Mouse (Mus musculus): ENCODE measurements at regions not wholly inside any gene's neighbourhood (a gene's known extent, or its start where the extent isn't known, plus 50 kb on each side); places are given as distances from the start of the nearest gene placed in this dataset.
A peak's percentile ranks its signal among the peaks of the same experiment; 100 is the strongest.

GRCm38 (mm10) chr10:30980279-30980968 is 137.8 kb upstream of the Hey2 start:
- no peak overlapping the region for H3K9ac ChIP-seq (ENCODE audit: low read length)

GRCm38 (mm10) chr10:30979766-30980165 is 137.2 kb upstream of the Hey2 start:
- DNase-seq (ENCODE audit: low spot score), result no peak
- peak overlapping the region; percentile 42 for H3K4me2 ChIP-seq (ENCODE audit: low read depth, low read length, severe bottlenecking)
- 0 out of 2 replicates have a peak overlapping the region, but pooled peaks have one; percentile 7 for H3K4me3 ChIP-seq (ENCODE audit: low read depth, low read length)

More at GRCm38 (mm10) chr10:30980279-30980968, 137.8 kb upstream of the Hey2 start:
- peak overlapping the region; percentile 26 for H3K27ac ChIP-seq (ENCODE audit: low read depth, low read length)
- ATAC-seq (replicated peaks; ENCODE audit: low FRiP score), result peak; percentile 85
- no peaks in the 10 kb centered on the region for H3K9me3 ChIP-seq (ENCODE audit: control insufficient read depth, low read length)
- peak; percentile 66 for DNase-seq (ENCODE audit: low spot score)
- H3K4me2 ChIP-seq (ENCODE audit: low read depth, low read length, severe bottlenecking), result peak overlapping the region; percentile 42
- under 1% methylated on average over 8 of the region's 8 CpGs for WGBS
- no peaks in the 10 kb centered on the region for H3K27me3 ChIP-seq (ENCODE audit: control insufficient read depth, insufficient read depth, low read length)
- peaks cover 3% of the 10 kb centered on the region; the same call in 1 of the 2 replicates for H3K4me1 ChIP-seq (replicated peaks; ENCODE audit: control insufficient read depth, insufficient read depth, low read length)
- no peaks in the 10 kb centered on the region for H3K36me3 ChIP-seq (ENCODE audit: control insufficient read depth, insufficient read depth, low read length)
- peak overlapping the region; percentile 17; the same call in 1 of the 2 replicates for H3K4me3 ChIP-seq (ENCODE audit: low read depth, low read length)

GRCm38 (mm10) chr10:30966176-30966575 is 123.6 kb upstream of the Hey2 start:
- Histone ChIP-seq H3K36me3 (ENCODE audit: control insufficient read depth, insufficient read depth, low read length) (no peaks in the 10 kb centered on the region), H3K9me3 (ENCODE audit: control insufficient read depth, low read length) (no peaks in the 10 kb centered on the region), H3K4me2 (ENCODE audit: low read depth, low read length, severe bottlenecking) (no peak overlapping the region), H3K27ac (ENCODE audit: low read depth, low read length) (no peak overlapping the region), H3K27me3 (ENCODE audit: control insufficient read depth, insufficient read depth, low read length) (no peaks in the 10 kb centered on the region), H3K4me1 (replicated peaks; ENCODE audit: control insufficient read depth, insufficient read depth, low read length) (no peaks in the 10 kb centered on the region), H3K4me3 (ENCODE audit: low read depth, low read length) (no peak overlapping the region), H3K9ac (ENCODE audit: low read length) (no peak overlapping the region)
- DNase-seq (ENCODE audit: low spot score) (no peak), ATAC-seq (replicated peaks; ENCODE audit: low FRiP score) (no peak)
- 95% methylated on average over 1 of the region's 1 CpGs for WGBS

More at GRCm38 (mm10) chr10:30979766-30980165, 137.2 kb upstream of the Hey2 start:
- Histone ChIP-seq H3K4me1 (replicated peaks; ENCODE audit: control insufficient read depth, insufficient read depth, low read length) (peaks cover 3% of the 10 kb centered on the region; the same call in 1 of the 2 replicates), H3K27ac (ENCODE audit: low read depth, low read length) (peak overlapping the region; percentile 26), H3K27me3 (ENCODE audit: control insufficient read depth, insufficient read depth, low read length) (no peaks in the 10 kb centered on the region), H3K36me3 (ENCODE audit: control insufficient read depth, insufficient read depth, low read length) (no peaks in the 10 kb centered on the region), H3K9ac (ENCODE audit: low read length) (no peak overlapping the region), H3K9me3 (ENCODE audit: control insufficient read depth, low read length) (no peaks in the 10 kb centered on the region)
- peak; percentile 61 for ATAC-seq (replicated peaks; ENCODE audit: low FRiP score)
- WGBS, result 5% methylated on average over 3 of the region's 3 CpGs

GRCm38 (mm10) chr10:30953825-30954224 is 111.2 kb upstream of the Hey2 start:
- Histone ChIP-seq H3K4me2 (ENCODE audit: low read depth, low read length, severe bottlenecking) (no peak overlapping the region), H3K27ac (ENCODE audit: low read depth, low read length) (no peak overlapping the region), H3K27me3 (ENCODE audit: control insufficient read depth, insufficient read depth, low read length) (no peaks in the 10 kb centered on the region), H3K4me3 (ENCODE audit: low read depth, low read length) (no peak overlapping the region), H3K9ac (ENCODE audit: low read length) (no peak overlapping the region), H3K4me1 (replicated peaks; ENCODE audit: control insufficient read depth, insufficient read depth, low read length) (no peaks in the 10 kb centered on the region), H3K9me3 (ENCODE audit: control insufficient read depth, low read length) (no peaks in the 10 kb centered on the region), H3K36me3 (ENCODE audit: control insufficient read depth, insufficient read depth, low read length) (no peaks in the 10 kb centered on the region)
- 87% methylated on average over 3 of the region's 3 CpGs for WGBS
- ATAC-seq (replicated peaks; ENCODE audit: low FRiP score) (no peak), DNase-seq (ENCODE audit: low spot score) (no peak)

GRCm38 (mm10) chr10:30952410-30952809 is 109.8 kb upstream of the Hey2 start:
- Histone ChIP-seq H3K9ac (ENCODE audit: low read length) (no peak overlapping the region), H3K4me3 (ENCODE audit: low read depth, low read length) (no peak overlapping the region), H3K27ac (ENCODE audit: low read depth, low read length) (no peak overlapping the region), H3K9me3 (ENCODE audit: control insufficient read depth, low read length) (no peaks in the 10 kb centered on the region), H3K36me3 (ENCODE audit: control insufficient read depth, insufficient read depth, low read length) (no peaks in the 10 kb centered on the region), H3K27me3 (ENCODE audit: control insufficient read depth, insufficient read depth, low read length) (no peaks in the 10 kb centered on the region), H3K4me2 (ENCODE audit: low read depth, low read length, severe bottlenecking) (no peak overlapping the region), H3K4me1 (replicated peaks; ENCODE audit: control insufficient read depth, insufficient read depth, low read length) (no peaks in the 10 kb centered on the region)
- ATAC-seq (replicated peaks; ENCODE audit: low FRiP score) (no peak), DNase-seq (ENCODE audit: low spot score) (no peak)
- WGBS, result 67% methylated on average over 2 of the region's 2 CpGs

GRCm38 (mm10) chr10:30946601-30947000 is 104.0 kb upstream of the Hey2 start:
- no peaks in the 10 kb centered on the region for H3K27me3 ChIP-seq (ENCODE audit: control insufficient read depth, insufficient read depth, low read length)
- no peak overlapping the region for H3K4me2 ChIP-seq (ENCODE audit: low read depth, low read length, severe bottlenecking)
- no peaks in the 10 kb centered on the region for H3K4me1 ChIP-seq (replicated peaks; ENCODE audit: control insufficient read depth, insufficient read depth, low read length)
- H3K4me3 ChIP-seq (ENCODE audit: low read depth, low read length), result no peak overlapping the region
- DNase-seq (ENCODE audit: low spot score), result no peak
- 81% methylated on average over 4 of the region's 4 CpGs for WGBS
- no peaks in the 10 kb centered on the region for H3K36me3 ChIP-seq (ENCODE audit: control insufficient read depth, insufficient read depth, low read length)
- H3K9me3 ChIP-seq (ENCODE audit: control insufficient read depth, low read length), result no peaks in the 10 kb centered on the region
- no peak overlapping the region for H3K9ac ChIP-seq (ENCODE audit: low read length)
- no peak for ATAC-seq (replicated peaks; ENCODE audit: low FRiP score)
- no peak overlapping the region for H3K27ac ChIP-seq (ENCODE audit: low read depth, low read length)

- Histone ChIP-seq H3K9ac (ENCODE audit: low read length) (no peak overlapping the region), H3K9me3 (ENCODE audit: control insufficient read depth, low read length) (no peaks in the 10 kb centered on the region), H3K4me2 (ENCODE audit: low read depth, low read length, severe bottlenecking) (no peak overlapping the region), H3K36me3 (ENCODE audit: control insufficient read depth, insufficient read depth, low read length) (no peaks in the 10 kb centered on the region), H3K4me3 (ENCODE audit: low read depth, low read length) (no peak overlapping the region), H3K27me3 (ENCODE audit: control insufficient read depth, insufficient read depth, low read length) (no peaks in the 10 kb centered on the region), H3K27ac (ENCODE audit: low read depth, low read length) (no peak overlapping the region), H3K4me1 (replicated peaks; ENCODE audit: control insufficient read depth, insufficient read depth, low read length) (no peaks in the 10 kb centered on the region)
- no peak for DNase-seq (ENCODE audit: low spot score)
- WGBS, result 82% methylated on average over 3 of the region's 3 CpGs
- no peak for ATAC-seq (replicated peaks; ENCODE audit: low FRiP score)
Measured at GRCm38 (mm10) chr10:30918322-30918988, 75.9 kb upstream of the Hey2 start.

GRCm38 (mm10) chr10:30893771-30894170 is 51.2 kb upstream of the Hey2 start:
- H3K9ac ChIP-seq (ENCODE audit: low read length), result no peak overlapping the region
- no peaks in the 10 kb centered on the region for H3K9me3 ChIP-seq (ENCODE audit: control insufficient read depth, low read length)
- H3K4me1 ChIP-seq (replicated peaks; ENCODE audit: control insufficient read depth, insufficient read depth, low read length), result no peaks in the 10 kb centered on the region
- WGBS, result 51% methylated on average over 3 of the region's 3 CpGs
- H3K27ac ChIP-seq (ENCODE audit: low read depth, low read length), result no peak overlapping the region
- no peaks in the 10 kb centered on the region for H3K27me3 ChIP-seq (ENCODE audit: control insufficient read depth, insufficient read depth, low read length)
- no peak overlapping the region for H3K4me2 ChIP-seq (ENCODE audit: low read depth, low read length, severe bottlenecking)
- no peak for ATAC-seq (replicated peaks; ENCODE audit: low FRiP score)
- H3K36me3 ChIP-seq (ENCODE audit: control insufficient read depth, insufficient read depth, low read length), result no peaks in the 10 kb centered on the region
- no peak overlapping the region for H3K4me3 ChIP-seq (ENCODE audit: low read depth, low read length)
- no peak for DNase-seq (ENCODE audit: low spot score)
